Comparison of ENCODE assay signal across 9 mouse cellular contexts in genomic region chr13:72625236-72625950, GRCm38 (mm10). TPM values are rescaled to one million over a fixed set of nuclear protein-coding genes. Genes with fewer than 3 reads are reported as not detected.
DNase-seq lines count a peak whose midpoint lies in the region; ATAC-seq and TF ChIP-seq lines count a peak whose summit lies in the region.
"Had no signal": no experiment of that assay in that cellular context is flagged by ENCODE, and none has a peak within 500 bp of the region (broad histone marks: within the 10 kb centered on the region; RNA-seq: fewer than 3 reads in every experiment).

No protein-coding gene starts in this region.

- peak overlapping the region; percentile 12; the same call in 1 of the 2 replicates for H3K4me2 ChIP-seq in neural tube, embryonic 14.5 days (ENCODE audit: low read depth, low read length)

- peak; percentile 23; the same call in 1 of the 2 replicates for TF ChIP-seq CTCF in liver, adult 2 months (IDR thresholded peaks at IDR 0.05; ENCODE audit: low read depth, low read length)

- TF ChIP-seq POLR2A in liver, adult 2 months (IDR thresholded peaks at IDR 0.05; ENCODE audit: extremely low read depth, insufficient read depth, low read length) = no peak

- no peak overlapping the region for H3K27ac ChIP-seq in liver, adult 2 months (replicated peaks; ENCODE audit: insufficient read depth, low read depth, low read length)
- no peak overlapping the region for H3K27ac ChIP-seq in neural tube, embryonic 14.5 days (ENCODE audit: low read depth, low read length)
- H3K27ac ChIP-seq: liver, embryonic 13.5 days had no signal

- intact Hi-C loops in left cerebral cortex, postnatal 4 days (cut with DNase I) = loop anchor here (10.0 kb wide), 1 partner anchor 1521 kb away; no protein-coding TSS in a partner anchor
- intact Hi-C loops in left cerebral cortex, postnatal 25 days (cut with DNase I) = loop anchor here (5.0 kb wide), 1 partner anchor 1168 kb away; no protein-coding TSS in a partner anchor
- intact Hi-C loops in heart, postnatal 10 days (cut with DNase I) = no loop called here

- no peak for ATAC-seq in neural tube, embryonic 14.5 days (ENCODE audit: low read depth)

- no peaks in the 10 kb centered on the region for H3K79me2 ChIP-seq in liver, adult 2 months (ENCODE audit: control insufficient read depth, insufficient read depth, low read length)

- H3K27me3 ChIP-seq in liver, adult 2 months (ENCODE audit: control insufficient read depth, insufficient read depth, low read length) = peaks cover 32% of the 10 kb centered on the region
- peaks cover 55% of the 10 kb centered on the region for H3K27me3 ChIP-seq in neural tube, embryonic 14.5 days (ENCODE audit: control insufficient read depth, insufficient read depth, low read length)

- no peaks in the 10 kb centered on the region for H3K9me3 ChIP-seq in neural tube, embryonic 14.5 days (ENCODE audit: control insufficient read depth, low read length)
- H3K9me3 ChIP-seq: liver, embryonic 13.5 days had no signal

- no peak overlapping the region; the same call in 1 of the 2 replicates for H3K4me3 ChIP-seq in liver, adult 2 months (ENCODE audit: insufficient read depth, low read depth, low read length)
- 0 out of 2 replicates have a peak overlapping the region, but pooled peaks have one; percentile 1 for H3K4me3 ChIP-seq in neural tube, embryonic 14.5 days (ENCODE audit: low read depth, low read length)

- no peak overlapping the region for H3K9ac ChIP-seq in liver, adult 2 months (ENCODE audit: low read depth, low read length)
- H3K9ac ChIP-seq in neural tube, embryonic 14.5 days (replicated peaks; ENCODE audit: low read depth, low read length) = no peak overlapping the region
- H3K9ac ChIP-seq: liver, embryonic 13.5 days had no signal

- WGBS in liver, adult 2 months = 11% methylated on average over 28 of the region's 28 CpGs
- 9% methylated on average over 28 of the region's 28 CpGs for WGBS in neural tube, embryonic 14.5 days

- no peaks in the 10 kb centered on the region for H3K36me3 ChIP-seq in liver, adult 2 months (ENCODE audit: control insufficient read depth, insufficient read depth, low read length)
- H3K36me3 ChIP-seq in neural tube, embryonic 14.5 days (ENCODE audit: control insufficient read depth, insufficient read depth, low read length) = no peaks in the 10 kb centered on the region
- H3K36me3 ChIP-seq: liver, embryonic 13.5 days had no signal

- peak; percentile 59 for DNase-seq in left cerebral cortex, postnatal 4 days
- DNase-seq in left cerebral cortex, postnatal 25 days (ENCODE audit: low spot score in 2 of 2) = no peak
- peak; percentile 18 to 25 for DNase-seq in heart, postnatal 10 days
- DNase-seq in liver, adult 2 months (ENCODE audit: extremely low read depth, low read depth, low spot score) = no peak
- DNase-seq in spleen, adult 18-20 months = no peak
- DNase-seq in urinary bladder, postnatal 25 days (ENCODE audit: low spot score) = no peak
- no peak for DNase-seq in cerebellum, adult 9-10 months
- DNase-seq: liver, embryonic 13.5 days had no signal

- H3K4me1 ChIP-seq in liver, adult 2 months (ENCODE audit: control insufficient read depth, insufficient read depth, low read length) = 0 out of 2 replicates have a peak, but pooled peaks cover 3% of the 10 kb centered on the region
- peaks cover 12% of the 10 kb centered on the region; the same call in 1 of the 2 replicates for H3K4me1 ChIP-seq in neural tube, embryonic 14.5 days (ENCODE audit: control insufficient read depth, insufficient read depth, low read length)

RNA-seq across cellular contexts. Expression of gene Irx2, which starts 3.2 kb away (rescaled TPM):
- total RNA-seq in left cerebral cortex, postnatal 4 days (2021) = under 1 TPM; 0.18 to 0.70 TPM
- total RNA-seq in left cerebral cortex, postnatal 25 days (2021) = not detected
- 1 to 10 TPM; 4.3 to 5.8 TPM for total RNA-seq in heart, postnatal 10 days (2021)
- total RNA-seq in liver, adult 2 months (2014; rRNA removed) = not detected in 2 replicates
- polyA plus RNA-seq in liver, adult 2 months (2012; rRNA removed) = 0.30 TPM in 1 of 2 replicates, not detected in the other
- polyA plus RNA-seq in neural tube, embryonic 14.5 days (2014; fragmentation: Nextera tagmentation; extraction: Ambion mirVana) = 8.6 and 11.6 TPM in 2 replicates

Comparison
In these comparisons a context has a peak if more than half of its experiments do, and no peak if none do; other contexts are left out.
1. DNase-seq: peak in left cerebral cortex, postnatal 4 days (single experiment) and heart, postnatal 10 days (2 of 2); none in left cerebral cortex, postnatal 25 days (0 of 2), liver, adult 2 months (single experiment), spleen, adult 18-20 months (0 of 2), urinary bladder, postnatal 25 days (single experiment) and cerebellum, adult 9-10 months (single experiment).